Mouse (Mus musculus) heart, adult 2 months (tissue): ENCODE data around the gene Zc3h12c.

Source experiments
- CTCF ChIP-seq: fragments of 200-600 bp; IDR thresholded peaks from 2 replicates; pipeline ENCODE4 v1.8.1; 2022; ENCODE audit warnings: antibody characterized with exemption, mild to moderate bottlenecking, moderate library complexity
- POLR2A ChIP-seq: fragments of 200-500 bp; IDR thresholded peaks from 2 replicates; pipeline ENCODE4 v1.6.1; 2011; ENCODE audit warnings: mild to moderate bottlenecking, low read depth, low read length, control low read depth; ENCODE audit not compliant: insufficient read depth

DNA sequence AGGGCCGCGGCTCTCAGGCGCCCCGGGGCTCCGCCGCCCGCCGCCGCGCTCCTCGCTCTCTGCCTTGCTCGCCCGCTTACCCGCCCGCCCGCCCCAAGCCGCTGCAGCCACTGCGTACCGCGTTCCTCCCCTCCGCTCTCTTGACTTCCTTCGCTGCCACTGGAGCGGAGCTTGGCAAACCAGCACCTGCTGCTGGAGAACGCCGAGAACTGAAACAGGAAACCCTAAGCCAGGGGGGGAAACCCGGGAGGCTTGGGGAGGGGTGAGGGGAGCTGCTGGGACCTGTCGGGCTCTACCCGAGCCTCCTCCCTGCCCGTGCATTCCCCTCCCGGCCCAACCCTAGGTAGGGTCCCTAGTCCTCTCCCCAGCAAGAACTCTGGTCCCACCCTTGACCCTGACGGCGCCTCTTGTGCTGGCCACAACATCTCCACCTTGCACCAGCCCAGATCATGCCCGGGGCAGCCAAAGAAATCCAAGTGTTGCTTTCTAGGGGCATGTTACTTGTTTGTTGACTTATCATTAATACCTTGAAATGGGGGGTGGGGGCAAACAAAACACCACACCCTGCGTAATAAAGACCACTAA, 406 bp upstream of the Zc3h12c start:
- TF ChIP-seq CTCF (peak; percentile 54), POLR2A (peak; percentile 78)
